Mouse (Mus musculus) cortical plate, adult 2 months (tissue): ENCODE data around the gene Fbxo47. TPM values are rescaled to one million over a fixed set of nuclear protein-coding genes. Genes with fewer than 3 reads are reported as not detected.
A peak's percentile ranks its signal among the peaks of the same experiment; 100 is the strongest.

Source experiments
- H3K27ac ChIP-seq: fragments of 200-500 bp; 2 replicates; pipeline ENCODE4 v1.5.1; 2012; ENCODE audit warnings: low read length, control low read depth, inconsistent platforms; ENCODE audit not compliant: insufficient read depth
- H3K4me1 ChIP-seq: fragments of 200-500 bp; 2 replicates; pipeline ENCODE4 v1.6.1; 2011; ENCODE audit warnings: low read length; ENCODE audit not compliant: control insufficient read depth, insufficient read depth
- H3K4me3 ChIP-seq: fragments of 200-500 bp; 2 replicates; pipeline ENCODE4 v1.5.1; 2011; ENCODE audit warnings: mild to moderate bottlenecking, low read length, control low read depth; ENCODE audit not compliant: insufficient read depth
- CTCF ChIP-seq: fragments of 200-500 bp; IDR thresholded peaks from 2 replicates; pipeline ENCODE4 v1.5.1; 2011; ENCODE audit warnings: mild to moderate bottlenecking, control low read depth, low read length; ENCODE audit not compliant: insufficient read depth; ENCODE audit errors: extremely low read depth
- POLR2A ChIP-seq: fragments of 200-500 bp; IDR thresholded peaks from 2 replicates; pipeline ENCODE4 v1.6.1; 2011; ENCODE audit warnings: mild to moderate bottlenecking, low read length, control low read depth; ENCODE audit not compliant: insufficient read depth; ENCODE audit errors: extremely low read depth
- polyA plus RNA-seq: library from polyadenylated mRNA; depleted of rRNA; stranded (reverse); fragments of >200 nt; gene quantifications from 2 replicates; pipeline ENCODE4 v1.2.3, GENCODE M21; 2012

Gene Fbxo47
- polyA plus RNA-seq, 1 experiment, result 1.6 TPM

DNA sequence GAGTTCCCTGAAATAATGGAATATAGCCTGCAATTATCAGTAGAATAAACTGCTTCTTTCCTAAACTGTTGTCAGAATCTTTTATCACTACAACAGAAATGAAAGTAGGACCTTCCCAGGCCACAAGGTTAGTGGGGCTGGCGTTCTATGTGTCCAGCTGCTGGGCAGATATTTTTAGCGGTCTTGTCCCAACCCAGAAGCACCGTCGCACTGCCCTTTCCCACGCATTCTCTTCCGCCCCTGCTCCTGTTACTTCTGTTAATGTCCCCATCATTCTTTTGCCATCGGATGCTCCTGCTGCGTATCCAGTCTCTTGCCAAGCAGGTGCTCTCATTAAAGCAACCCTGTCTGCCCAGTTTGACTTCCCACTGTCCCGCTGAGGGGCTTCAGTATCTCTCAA is 23.0 kb upstream of the Fbxo47 start:
- no peak overlapping the region for H3K4me3 ChIP-seq
- TF ChIP-seq CTCF, result no peak
- TF ChIP-seq POLR2A, result no peak
- no peaks in the 10 kb centered on the region for H3K4me1 ChIP-seq
- H3K27ac ChIP-seq, result no peak overlapping the region

DNA sequence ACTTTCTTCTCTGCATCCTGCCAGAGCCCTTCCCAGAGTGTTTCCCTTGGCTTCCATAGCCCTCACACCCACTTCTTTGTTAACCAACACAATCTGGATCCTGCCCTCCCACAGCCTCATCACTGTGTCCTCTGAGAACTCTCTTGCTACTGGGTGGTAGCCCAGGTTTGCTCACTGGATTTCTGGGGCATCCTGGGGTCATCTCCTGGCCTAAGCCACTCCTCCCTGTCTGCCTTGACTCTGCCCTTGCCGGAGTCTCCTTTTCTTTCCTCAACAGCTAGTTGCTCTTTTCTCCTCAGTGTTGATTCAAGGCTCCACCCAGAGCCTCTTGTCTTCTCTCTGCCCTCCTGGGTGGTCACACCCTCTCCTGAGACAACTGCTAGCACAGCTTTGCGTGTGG is 22.0 kb upstream of the Fbxo47 start:
- H3K4me3 ChIP-seq, result no peak overlapping the region
- TF ChIP-seq POLR2A, result no peak
- TF ChIP-seq CTCF, result no peak
- no peak overlapping the region for H3K27ac ChIP-seq

DNA sequence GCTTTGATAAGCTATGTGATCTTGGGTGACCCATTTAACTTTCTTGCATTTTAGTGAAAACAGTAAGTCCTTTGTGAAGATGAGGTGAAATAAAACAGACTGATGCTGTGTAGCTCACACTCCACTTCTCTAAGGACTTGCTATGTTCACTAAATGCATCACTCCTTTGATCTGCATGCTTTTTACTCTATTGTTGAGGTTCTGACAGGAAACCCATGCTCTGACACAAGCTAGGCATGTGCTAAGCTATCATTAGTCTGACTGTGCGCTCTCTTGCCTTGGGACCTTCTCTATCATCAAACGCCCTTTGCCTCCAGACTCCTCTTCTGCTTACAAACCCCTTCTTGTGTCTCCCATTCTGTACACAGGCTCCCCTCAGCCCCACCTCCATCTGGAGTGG is 21.6 kb upstream of the Fbxo47 start:
- Histone ChIP-seq H3K27ac (no peak overlapping the region), H3K4me3 (no peak overlapping the region), H3K4me1 (no peaks in the 10 kb centered on the region)
- no peak for TF ChIP-seq POLR2A
- TF ChIP-seq CTCF, result no peak

More for the DNA sequence above, 22.0 kb upstream of the Fbxo47 start:
- H3K4me1 ChIP-seq, result no peaks in the 10 kb centered on the region

DNA sequence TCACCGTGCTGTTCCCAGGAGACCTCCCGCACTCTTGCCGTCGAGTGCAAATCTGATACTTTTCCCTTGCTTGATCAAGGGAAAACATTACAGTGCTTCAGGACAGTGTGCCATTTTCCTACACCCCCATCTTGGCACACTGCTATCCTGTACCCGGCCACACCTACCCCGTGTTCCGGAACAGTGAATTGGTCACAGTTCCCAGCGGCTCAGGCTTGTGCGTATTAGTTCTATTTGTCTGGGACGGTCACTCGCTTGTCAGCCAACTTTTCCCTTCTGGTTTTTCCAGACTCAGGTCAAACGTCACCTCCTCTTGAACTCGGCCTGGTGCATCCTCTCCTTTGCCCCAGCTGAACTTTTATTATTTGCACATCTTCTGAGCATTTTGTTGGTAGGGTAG is 20.8 kb upstream of the Fbxo47 start:
- Histone ChIP-seq H3K4me1 (no peaks in the 10 kb centered on the region), H3K4me3 (no peak overlapping the region), H3K27ac (no peak overlapping the region)
- TF ChIP-seq POLR2A (no peak), CTCF (no peak)

DNA sequence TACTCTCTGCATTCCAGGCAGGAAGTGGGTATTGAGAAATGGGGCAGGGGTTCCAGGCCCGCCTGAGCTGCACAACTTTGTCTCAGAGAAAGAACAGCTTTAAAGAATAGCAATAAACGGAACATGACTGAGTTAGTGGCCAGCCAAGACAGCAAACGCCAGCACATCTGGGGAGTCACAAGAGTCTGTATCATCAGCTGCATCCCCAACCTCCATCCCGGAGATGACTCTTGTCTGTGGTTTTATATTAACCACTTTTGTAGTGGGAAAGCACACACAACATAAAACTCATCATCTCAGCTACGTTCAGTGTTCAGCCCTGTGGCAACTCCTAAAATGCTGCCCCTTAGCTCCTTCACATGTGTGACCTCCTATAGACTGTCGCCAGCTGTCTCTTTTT is 17.9 kb upstream of the Fbxo47 start:
- no peak for TF ChIP-seq POLR2A
- no peak for TF ChIP-seq CTCF
- no peak overlapping the region for H3K27ac ChIP-seq
- H3K4me1 ChIP-seq, result no peaks in the 10 kb centered on the region
- no peak overlapping the region for H3K4me3 ChIP-seq

DNA sequence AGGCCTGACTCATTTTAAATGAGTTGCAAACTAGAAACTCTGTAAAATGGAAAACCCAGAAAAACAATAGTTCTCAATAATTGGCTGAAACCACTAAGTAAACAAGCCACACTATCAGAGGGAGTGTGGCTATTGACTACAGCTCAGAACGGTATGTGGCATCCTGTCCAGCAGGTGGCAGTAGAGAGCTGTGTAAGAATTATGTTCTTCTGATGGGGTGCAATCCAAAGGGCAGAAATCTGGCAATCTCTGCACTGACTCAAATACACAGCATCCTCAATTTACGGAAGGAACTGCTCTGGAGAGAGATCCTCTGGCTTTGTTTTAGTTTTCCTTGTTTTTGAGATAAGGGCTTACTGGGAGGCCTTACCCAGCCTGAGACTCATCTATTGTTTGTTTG is 15.9 kb upstream of the Fbxo47 start:
- Histone ChIP-seq H3K4me3 (no peak overlapping the region), H3K4me1 (no peaks in the 10 kb centered on the region), H3K27ac (no peak overlapping the region)
- peak; percentile 96 for TF ChIP-seq CTCF
- no peak for TF ChIP-seq POLR2A

DNA sequence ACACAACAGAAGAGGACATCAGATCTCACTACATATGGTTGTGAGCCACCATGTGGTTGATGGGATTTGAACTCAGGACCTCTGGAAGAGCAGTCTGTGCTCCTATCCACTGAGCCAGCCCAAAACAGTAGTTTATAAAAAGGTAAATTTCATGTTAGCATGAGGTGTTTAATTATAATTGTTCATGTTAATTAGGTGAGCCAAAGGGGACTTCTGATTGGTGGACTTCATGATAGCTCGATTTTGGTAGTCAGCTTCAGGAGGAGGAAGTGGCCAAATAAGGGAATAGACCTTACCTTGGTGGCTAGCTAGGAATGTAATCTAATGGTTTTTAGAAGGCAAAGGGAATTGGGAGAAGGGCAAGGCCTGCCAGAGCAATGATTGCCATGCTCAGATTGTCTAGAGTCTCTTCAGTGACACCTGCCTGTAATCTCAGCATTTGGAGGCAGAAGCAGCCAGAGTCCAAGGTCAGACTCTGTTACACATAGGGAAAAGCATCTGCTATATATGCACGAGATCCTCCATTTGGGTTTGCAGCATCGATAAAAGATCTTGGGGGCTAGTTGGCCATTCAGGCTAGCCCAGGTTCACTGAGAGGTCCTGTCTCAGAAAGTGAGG is 13.7 kb upstream of the Fbxo47 start:
- no peak for TF ChIP-seq CTCF
- Histone ChIP-seq H3K4me1 (no peaks in the 10 kb centered on the region), H3K27ac (no peak overlapping the region)

DNA sequence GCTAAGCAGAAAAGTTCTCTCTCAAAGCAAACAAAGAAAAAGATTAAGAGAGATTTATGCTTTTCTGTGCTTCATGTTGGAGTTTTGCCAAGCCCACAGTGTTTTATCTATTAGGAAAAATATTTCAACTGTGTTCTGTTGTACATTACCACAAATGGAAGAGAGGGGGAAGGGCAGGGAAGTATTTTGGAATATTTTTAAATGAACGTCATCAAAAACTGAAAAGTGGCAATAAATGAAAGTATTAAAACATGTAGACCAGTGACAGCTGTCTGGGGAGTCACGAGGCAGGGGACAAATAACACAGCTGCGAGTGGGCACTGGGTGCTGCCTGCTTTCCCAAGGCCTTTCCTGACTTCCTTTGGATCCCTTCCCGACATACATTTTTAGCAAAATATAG is 12.7 kb upstream of the Fbxo47 start:
- H3K27ac ChIP-seq, result no peak overlapping the region
- TF ChIP-seq POLR2A (no peak), CTCF (no peak)
- H3K4me1 ChIP-seq, result no peaks in the 10 kb centered on the region

More for the DNA sequence above, 13.7 kb upstream of the Fbxo47 start:
- no peak overlapping the region for H3K4me3 ChIP-seq

DNA sequence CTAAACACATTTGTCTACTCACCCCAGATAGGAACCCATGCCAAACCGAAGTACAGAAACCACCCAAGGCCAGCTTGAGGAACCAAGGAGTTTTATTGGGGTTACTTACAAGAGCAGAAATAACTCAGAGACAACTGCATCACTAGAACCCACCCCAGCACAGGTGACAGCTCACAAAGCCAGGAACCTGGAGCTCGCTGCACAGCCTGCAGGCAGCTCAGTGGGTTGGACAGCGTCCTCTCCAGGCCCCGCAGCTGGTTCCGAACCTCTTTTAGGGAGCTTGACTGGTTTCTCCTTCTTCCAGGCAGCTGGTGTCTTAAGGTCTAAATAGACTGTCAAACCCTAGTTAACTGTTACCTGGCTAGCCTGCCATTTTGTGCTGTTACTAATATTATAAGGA is 7.9 kb upstream of the Fbxo47 start:
- no peak for TF ChIP-seq CTCF
- no peak for TF ChIP-seq POLR2A
- H3K4me1 ChIP-seq, result no peaks in the 10 kb centered on the region
- no peak overlapping the region for H3K4me3 ChIP-seq
- no peak overlapping the region for H3K27ac ChIP-seq

More for the DNA sequence above, 12.7 kb upstream of the Fbxo47 start:
- no peak overlapping the region for H3K4me3 ChIP-seq

DNA sequence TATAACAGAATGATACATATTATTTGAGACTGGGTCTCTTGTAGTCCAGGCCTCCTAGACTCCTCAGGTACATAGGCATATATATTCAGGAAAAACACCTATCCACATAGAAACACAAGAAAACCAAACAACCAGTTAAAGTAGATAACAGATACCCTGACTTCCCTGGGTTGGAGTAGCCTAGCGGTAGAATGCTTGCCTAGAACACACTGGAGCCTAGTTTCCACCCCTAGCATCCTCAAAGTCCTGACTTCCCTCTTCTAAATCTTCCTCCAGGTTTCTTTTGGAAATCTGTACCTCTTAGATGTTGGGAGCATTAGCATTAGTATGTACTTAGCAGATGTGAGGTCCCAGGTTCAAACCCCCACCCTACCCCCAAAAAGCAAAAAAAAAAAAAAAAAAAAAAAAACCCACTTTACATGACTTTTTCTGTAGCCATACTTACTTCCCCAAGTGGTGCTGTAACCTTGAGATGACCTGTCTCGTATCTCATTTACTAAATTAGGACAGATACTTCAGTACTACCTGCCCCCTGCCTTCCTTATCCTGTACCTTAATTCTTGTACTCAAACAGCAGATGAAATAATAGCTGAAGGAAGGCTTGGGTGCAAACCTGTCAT is 1.5 kb upstream of the Fbxo47 start:
- TF ChIP-seq POLR2A (no peak), CTCF (no peak)
- H3K4me3 ChIP-seq, result no peak overlapping the region
- no peaks in the 10 kb centered on the region for H3K4me1 ChIP-seq

DNA sequence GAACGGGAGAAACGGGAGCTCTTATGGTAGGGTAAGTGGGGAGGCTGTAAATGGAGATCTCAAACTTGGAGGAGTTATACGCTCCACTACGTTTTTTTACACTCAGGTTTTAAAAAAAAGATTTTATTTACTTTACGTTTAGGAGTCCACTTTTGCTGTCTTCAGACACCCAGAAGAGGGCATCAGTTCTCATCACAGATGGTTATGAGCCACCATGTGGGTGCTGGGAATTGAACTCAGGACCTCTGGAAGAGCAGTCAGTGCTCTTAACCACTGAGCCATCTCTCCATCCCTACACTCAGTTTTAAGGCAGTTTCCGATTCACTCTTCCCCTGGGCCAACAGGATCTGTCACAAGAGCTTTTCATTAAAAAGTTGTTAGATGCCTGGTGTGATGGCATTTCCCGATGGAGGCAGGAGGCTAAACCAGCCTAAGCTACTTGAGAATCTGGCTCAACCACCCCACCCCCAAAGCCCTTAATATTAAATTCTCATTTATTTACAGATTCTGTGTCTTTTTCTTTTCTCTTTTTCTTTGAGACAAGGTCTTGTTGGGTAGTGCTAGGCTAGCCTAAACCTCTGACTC is 739 bp upstream of the Fbxo47 start:
- Histone ChIP-seq H3K4me1 (no peaks in the 10 kb centered on the region), H3K4me3 (peak overlapping the region; percentile 40), H3K27ac (no peak overlapping the region)
- TF ChIP-seq POLR2A, result no peak
- no peak for TF ChIP-seq CTCF

More for the DNA sequence above, 1.5 kb upstream of the Fbxo47 start:
- H3K27ac ChIP-seq, result no peak overlapping the region
